Mouse (Mus musculus) B cell, adult 67 days (primary cell): ENCODE results near the gene H1foo. TPM values are rescaled to one million over a fixed set of nuclear protein-coding genes. Genes with fewer than 3 reads are reported as not detected.

Source experiments
- total RNA-seq, 2 experiments: library from RNA; stranded (reverse); gene quantifications; 4 replicates each; pipeline ENCODE4 v1.2.4; 2023

The H1foo gene
- total RNA-seq: not detected

GRCm38 (mm10) chr6:115944638-115945037, at the start of gene H1foo:
Gene H1foo (plus strand): TSS chr6:115944938.

GRCm38 (mm10) chr6:115931639-115932038, 13.1 kb upstream of the H1foo start, which contains the start of gene Rho:
Gene Rho (plus strand): TSS chr6:115931748.

GRCm38 (mm10) chr6:115994877-115995520, 50.3 kb downstream of the H1foo start, which contains the start of gene Plxnd1:
Gene Plxnd1 (minus strand): TSS chr6:115995005.

Other genes with a start within 250 kb of the H1foo start
- gene Tmem40, start 182.5 kb upstream of the H1foo start, total RNA-seq: not detected
- gene Cand2, start 170.4 kb upstream of the H1foo start, total RNA-seq: 1 to 10 TPM; 5.0 to 6.8 TPM
- gene Rpl32, start 136.2 kb upstream of the H1foo start, total RNA-seq: 1,000 to 10,000 TPM; 2,409 to 2,423 TPM
- gene Efcab12, start 106.5 kb upstream of the H1foo start, total RNA-seq: not detected
- gene Mbd4, start 91.6 kb upstream of the H1foo start, total RNA-seq: 10 to 100 TPM; 24.9 to 28.8 TPM
- gene Ift122, start 91.5 kb upstream of the H1foo start, total RNA-seq: 1 to 10 TPM; 2.4 to 7.5 TPM
- gene Rho, start 13.2 kb upstream of the H1foo start, total RNA-seq: under 1 TPM in 1 of 2 experiments, not detected in 1; 0.89 TPM
- 10 to 100 TPM; 44.3 to 61.6 TPM for gene Plxnd1, start 50.1 kb downstream of the H1foo start, total RNA-seq
- 10 to 100 TPM; 36.9 to 41.2 TPM for gene Tmcc1, start 248.5 kb downstream of the H1foo start, total RNA-seq